Mouse (Mus musculus) liver, embryonic 14.5 days (tissue): ENCODE results near the gene Pcdh9. TPM values are rescaled to one million over a fixed set of nuclear protein-coding genes. Genes with fewer than 3 reads are reported as not detected.

Experiments used
- ATAC-seq: fragments of 200-750 bp; cut with Nextera tagmentation; 2 replicates; pipeline ENCODE4 v1.8.0; 2017; ENCODE audit warnings: moderate number of reproducible peaks, mild to moderate bottlenecking, moderate library complexity; ENCODE audit not compliant: insufficient read depth
- DNase-seq, 3 experiments: peaks; one replicate each; pipeline ENCODE4 v3.0.0-alpha.2; 2012 to 2013; ENCODE audit warnings: low read depth in 3 of 3, low spot score in 3 of 3
- H3K27ac ChIP-seq: fragments of 300-500 bp; sonication (generic); 2 replicates; pipeline ENCODE4 v1.5.1; 2014; ENCODE audit warnings: moderate library complexity, mild to moderate bottlenecking, control low read depth, inconsistent platforms
- H3K27me3 ChIP-seq: fragments of 300-500 bp; sonication (generic); 2 replicates; pipeline ENCODE4 v1.6.1; 2014; ENCODE audit warnings: mild to moderate bottlenecking, low read length, moderate library complexity; ENCODE audit not compliant: control insufficient read depth, insufficient read depth
- H3K36me3 ChIP-seq: fragments of 300-500 bp; sonication (generic); replicated peaks from 2 replicates; pipeline ENCODE4 v1.6.1; 2014; ENCODE audit warnings: low read depth; ENCODE audit not compliant: control insufficient read depth, insufficient read depth
- H3K4me1 ChIP-seq, 2 experiments: fragments of 200-500 bp in 1 of 2; fragments of 300-500 bp in 1 of 2; sonication (generic) in 1 of 2; replicated peaks; 2 replicates each; pipeline ENCODE4 v1.6.1; 2012 to 2014; ENCODE audit warnings: antibody characterized with exemption in 1 of 2, inconsistent platforms in 1 of 2, low read length in 1 of 2; ENCODE audit not compliant: control insufficient read depth in 2 of 2, insufficient read depth in 2 of 2
- H3K4me2 ChIP-seq: fragments of 300-500 bp; sonication (generic); 2 replicates; pipeline ENCODE4 v1.6.1; 2014; ENCODE audit warnings: low read depth, mild to moderate bottlenecking, control low read depth, moderate library complexity
- H3K4me3 ChIP-seq, 2 experiments: fragments of 200-500 bp in 1 of 2; fragments of 300-500 bp in 1 of 2; sonication (generic) in 1 of 2; 2 replicates each; pipeline ENCODE4 v1.5.1; 2012 to 2014; ENCODE audit warnings: low read depth in 2 of 2, low read length in 2 of 2, mild to moderate bottlenecking in 2 of 2, control low read depth in 1 of 2, inconsistent platforms in 1 of 2, moderate library complexity in 1 of 2; ENCODE audit not compliant: insufficient read depth in 1 of 2
- H3K9ac ChIP-seq: fragments of 300-500 bp; sonication (generic); replicated peaks from 2 replicates; pipeline ENCODE4 v1.6.1; 2014; ENCODE audit warnings: mild to moderate bottlenecking, control low read depth, moderate library complexity
- H3K9me3 ChIP-seq: fragments of 300-500 bp; sonication (generic); 2 replicates; pipeline ENCODE4 v1.6.1; 2016; ENCODE audit warnings: low read length, mixed read lengths; ENCODE audit not compliant: control insufficient read depth
- CTCF ChIP-seq: IDR thresholded peaks from 2 replicates; pipeline ENCODE4 v1.5.1; 2016; ENCODE audit warnings: antibody characterized with exemption, low read depth, control low read depth
- EP300 ChIP-seq: IDR thresholded peaks from 2 replicates; pipeline ENCODE4 v1.6.1; 2016; ENCODE audit warnings: antibody characterized with exemption, low read depth
- WGBS: fragments of 180-500 bp; shearing (Covaris S2); extraction: QIAGEN DNeasy Blood & Tissue Kit; methylation state at CpG from one replicate; pipeline ENCODE4 v1.1.7; 2014; ENCODE audit not compliant: insufficient replicate concordance; 5-methylcytosine and 5-hydroxymethylcytosine counted together
- polyA plus RNA-seq, 2 experiments: library from polyadenylated mRNA; depleted of rRNA in 1 of 2; stranded (reverse) in 1 of 2; unstranded in 1 of 2; fragments of >200 nt; fragmentation: Nextera tagmentation in 1 of 2; extraction: Ambion mirVana in 1 of 2; gene quantifications; 2 replicates each; pipeline versions ENCODE4 v1.2.1 to v1.2.3; 2012 to 2014

Pcdh9 gene
- polyA plus RNA-seq, 2 experiments: 0.06 to 0.23 TPM

GRCm38 (mm10) chr14:93349166-93349565 is 541.3 kb downstream of the Pcdh9 start:
- TF ChIP-seq EP300: no peak
- TF ChIP-seq CTCF: no peak
- WGBS: 56% methylated on average over 7 of the region's 7 CpGs
- no peaks in the 10 kb centered on the region for H3K9me3 ChIP-seq
- no peak overlapping the region for H3K9ac ChIP-seq
- H3K27ac ChIP-seq: no peak overlapping the region
- H3K4me3 ChIP-seq: no peak overlapping the region
- H3K4me2 ChIP-seq: no peak overlapping the region
- no peaks in the 10 kb centered on the region for H3K36me3 ChIP-seq
- DNase-seq (no peak), ATAC-seq (no peak)
- no peaks in the 10 kb centered on the region for H3K27me3 ChIP-seq
- no peaks in the 10 kb centered on the region for H3K4me1 ChIP-seq

DNA sequence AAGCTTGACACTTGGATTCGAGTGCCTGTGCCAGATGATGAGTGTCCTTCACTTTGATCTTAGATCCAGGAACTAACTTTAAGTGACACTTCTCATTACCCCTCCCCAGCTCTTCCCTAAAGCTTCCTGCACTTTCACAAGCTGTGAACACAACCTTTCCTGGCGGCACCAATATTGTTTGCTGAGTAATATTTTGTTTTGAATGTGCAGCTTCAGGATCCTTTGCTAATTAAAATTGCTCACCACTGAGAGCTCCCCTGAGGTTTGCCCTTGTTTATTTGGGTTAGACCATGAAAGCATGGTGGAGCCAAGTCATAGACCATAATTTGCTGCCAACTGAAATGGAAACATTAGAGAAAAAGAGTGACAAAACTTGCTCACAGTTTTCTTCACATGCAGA is 543.4 kb downstream of the Pcdh9 start:
- WGBS: 17% methylated on average over 2 of the region's 2 CpGs
- no peaks in the 10 kb centered on the region for H3K9me3 ChIP-seq
- H3K9ac ChIP-seq: no peak overlapping the region
- no peaks in the 10 kb centered on the region for H3K27me3 ChIP-seq
- ATAC-seq (no peak), DNase-seq (no peak)
- H3K4me3 ChIP-seq: no peak overlapping the region
- TF ChIP-seq CTCF (no peak), EP300 (no peak)
- no peaks in the 10 kb centered on the region for H3K36me3 ChIP-seq
- no peak overlapping the region for H3K27ac ChIP-seq
- no peaks in the 10 kb centered on the region for H3K4me1 ChIP-seq
- no peak overlapping the region for H3K4me2 ChIP-seq

- Histone ChIP-seq H3K4me1 (no peaks in the 10 kb centered on the region), H3K4me3 (no peak overlapping the region), H3K36me3 (no peaks in the 10 kb centered on the region), H3K4me2 (no peak overlapping the region), H3K9ac (no peak overlapping the region), H3K27ac (no peak overlapping the region), H3K9me3 (no peaks in the 10 kb centered on the region), H3K27me3 (no peaks in the 10 kb centered on the region)
- DNase-seq (no peak), ATAC-seq (no peak)
- TF ChIP-seq EP300 (no peak), CTCF (no peak)
- 44% methylated on average over 3 of the region's 3 CpGs for WGBS
These were observed 547.7 kb downstream of the Pcdh9 start for GRCm38 (mm10) chr14:93342781-93343180.

DNA sequence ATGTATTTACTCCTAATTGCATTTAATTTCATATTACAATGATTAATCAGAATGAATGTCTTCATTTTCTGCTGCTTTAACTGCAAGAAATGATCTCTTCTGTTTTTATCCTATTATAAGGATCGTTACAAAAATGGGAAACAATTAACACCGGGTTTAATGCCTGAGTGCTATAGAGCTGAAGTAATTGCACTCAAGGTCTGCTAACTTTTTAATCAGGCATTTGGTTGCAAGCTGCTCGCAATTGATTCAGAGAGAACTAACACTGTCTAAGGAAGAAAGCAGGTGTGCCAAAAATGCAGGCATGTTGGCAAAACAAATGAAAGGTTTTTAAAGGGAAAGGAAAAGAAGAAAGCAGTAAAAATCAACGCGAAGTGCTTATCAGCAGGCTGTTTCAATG is 549.1 kb downstream of the Pcdh9 start:
- no peak for TF ChIP-seq CTCF
- TF ChIP-seq EP300: no peak
- 51% methylated on average over 5 of the region's 5 CpGs for WGBS

GRCm38 (mm10) chr14:93329247-93329646 is 561.2 kb downstream of the Pcdh9 start:
- H3K4me3 ChIP-seq: no peak overlapping the region
- no peaks in the 10 kb centered on the region for H3K9me3 ChIP-seq
- DNase-seq (no peak), ATAC-seq (no peak)
- H3K4me2 ChIP-seq: no peak overlapping the region
- no peaks in the 10 kb centered on the region for H3K27me3 ChIP-seq
- H3K9ac ChIP-seq: no peak overlapping the region
- no peak overlapping the region for H3K27ac ChIP-seq
- no peaks in the 10 kb centered on the region for H3K4me1 ChIP-seq
- TF ChIP-seq CTCF (no peak), EP300 (no peak)
- H3K36me3 ChIP-seq: no peaks in the 10 kb centered on the region

More for the DNA sequence above, 549.1 kb downstream of the Pcdh9 start:
- no peak for DNase-seq
- H3K4me3 ChIP-seq: no peak overlapping the region
- no peaks in the 10 kb centered on the region for H3K4me1 ChIP-seq
- H3K9me3 ChIP-seq: no peaks in the 10 kb centered on the region
- ATAC-seq: no peak
- no peak overlapping the region for H3K4me2 ChIP-seq
- no peaks in the 10 kb centered on the region for H3K36me3 ChIP-seq
- H3K9ac ChIP-seq: no peak overlapping the region
- no peaks in the 10 kb centered on the region for H3K27me3 ChIP-seq
- no peak overlapping the region for H3K27ac ChIP-seq

GRCm38 (mm10) chr14:93317393-93317792 is 573.1 kb downstream of the Pcdh9 start:
- DNase-seq (no peak), ATAC-seq (no peak)
- TF ChIP-seq CTCF (no peak; the same call in 1 of the 2 replicates), EP300 (no peak)
- Histone ChIP-seq H3K36me3 (no peaks in the 10 kb centered on the region), H3K4me3 (no peak overlapping the region), H3K27ac (no peak overlapping the region), H3K9me3 (no peaks in the 10 kb centered on the region), H3K4me2 (no peak overlapping the region), H3K4me1 (no peaks in the 10 kb centered on the region), H3K27me3 (no peaks in the 10 kb centered on the region), H3K9ac (no peak overlapping the region)
